Mouse (Mus musculus) testis, adult 2 months (tissue): ENCODE measurements at regions not wholly inside any gene's neighbourhood (a gene's known extent, or its start where the extent isn't known, plus 50 kb on each side); places are given as distances from the start of the nearest gene placed in this dataset.

ENCODE experiments used
- H3K27ac ChIP-seq: fragments of 200-500 bp; 2 replicates; pipeline ENCODE4 v1.5.1; 2012; ENCODE audit warnings: low read depth, low read length; ENCODE audit not compliant: control insufficient read depth, insufficient read depth
- H3K27me3 ChIP-seq: fragments of 200-500 bp; 2 replicates; pipeline ENCODE4 v1.6.1; 2012; ENCODE audit warnings: mild to moderate bottlenecking, low read length, moderate library complexity; ENCODE audit not compliant: control insufficient read depth, insufficient read depth
- H3K36me3 ChIP-seq: fragments of 200-500 bp; 2 replicates; pipeline ENCODE4 v1.6.1; 2012; ENCODE audit warnings: mild to moderate bottlenecking, low read length; ENCODE audit not compliant: control insufficient read depth, insufficient read depth
- H3K4me1 ChIP-seq: fragments of 200-500 bp; 2 replicates; pipeline ENCODE4 v1.6.1; 2012; ENCODE audit warnings: low read length; ENCODE audit not compliant: control insufficient read depth, insufficient read depth
- H3K4me3 ChIP-seq: fragments of 200-500 bp; 2 replicates; pipeline ENCODE4 v1.5.1; 2012; ENCODE audit warnings: low read depth, mild to moderate bottlenecking, low read length, moderate library complexity, mixed read lengths; ENCODE audit not compliant: control insufficient read depth
- CTCF ChIP-seq: fragments of 200-500 bp; IDR thresholded peaks from 2 replicates; pipeline ENCODE4 v1.5.1; 2012; ENCODE audit warnings: low read depth, mild to moderate bottlenecking, inconsistent platforms, low read length, moderate library complexity; ENCODE audit not compliant: control insufficient read depth, insufficient read depth, insufficient replicate concordance
- POLR2A ChIP-seq: fragments of 200-500 bp; IDR thresholded peaks from 2 replicates; pipeline ENCODE4 v1.6.1; 2012; ENCODE audit warnings: low read depth, mild to moderate bottlenecking, inconsistent platforms, low read length, moderate library complexity; ENCODE audit not compliant: control insufficient read depth

DNA sequence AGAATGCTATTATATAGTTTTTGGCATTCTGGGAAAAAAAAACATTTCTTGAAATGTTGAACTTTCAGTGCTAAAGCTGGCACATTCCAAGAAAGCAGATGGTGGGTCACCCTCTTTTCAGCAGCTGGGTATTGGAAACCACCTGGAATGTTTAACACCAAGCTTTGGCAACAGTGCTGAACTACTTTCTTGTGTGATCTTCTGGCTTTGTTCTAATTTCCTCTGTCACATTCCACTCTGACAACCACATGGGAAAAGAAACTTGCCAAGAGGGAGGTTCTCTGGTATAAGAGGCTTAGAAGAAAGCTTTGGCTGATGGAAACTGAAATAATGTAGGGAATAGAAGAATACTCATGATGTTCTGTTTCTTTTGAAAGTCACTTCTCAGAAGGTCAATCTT is 920.4 kb upstream of the Tenm4 start:
- no peaks in the 10 kb centered on the region for H3K36me3 ChIP-seq
- no peak overlapping the region for H3K4me3 ChIP-seq
- H3K27ac ChIP-seq: no peak overlapping the region
- TF ChIP-seq POLR2A (no peak), CTCF (no peak)
- H3K4me1 ChIP-seq: no peaks in the 10 kb centered on the region
- H3K27me3 ChIP-seq: no peaks in the 10 kb centered on the region

DNA sequence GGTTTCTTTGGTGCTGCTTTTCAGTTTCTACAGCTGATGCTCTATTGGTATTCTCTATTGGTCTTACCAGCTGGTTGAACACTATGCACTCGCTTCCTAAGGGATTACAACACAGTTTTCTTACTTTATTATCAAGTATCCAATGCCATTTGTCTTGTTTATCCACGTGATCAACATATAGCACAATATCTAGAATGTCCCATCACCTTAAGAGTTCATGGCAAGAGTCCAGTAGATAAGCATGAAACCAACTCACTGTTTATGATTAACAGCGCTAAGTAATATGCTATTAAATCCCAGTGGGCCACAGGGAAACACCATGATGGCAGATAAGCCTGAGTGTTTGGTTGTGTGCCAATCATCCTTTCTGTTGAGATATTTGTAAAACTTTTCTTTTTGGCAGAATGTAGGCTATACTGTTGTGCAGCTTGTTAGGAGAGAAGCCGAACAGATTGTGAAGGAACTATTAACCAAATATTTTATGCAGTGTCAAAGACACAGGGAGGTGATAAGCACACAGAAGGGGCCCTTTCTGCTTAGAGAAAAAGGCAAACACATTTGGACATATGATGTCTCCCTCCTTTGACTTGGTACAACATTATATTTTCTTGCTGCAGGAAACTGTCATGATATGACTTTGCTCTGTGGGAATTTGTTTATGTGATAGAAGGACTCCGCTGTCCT is 917.0 kb upstream of the Tenm4 start:
- H3K4me3 ChIP-seq: no peak overlapping the region
- H3K36me3 ChIP-seq: no peaks in the 10 kb centered on the region
- TF ChIP-seq CTCF: no peak
- no peak for TF ChIP-seq POLR2A
- H3K27me3 ChIP-seq: no peaks in the 10 kb centered on the region
- no peaks in the 10 kb centered on the region for H3K4me1 ChIP-seq
- no peak overlapping the region for H3K27ac ChIP-seq

DNA sequence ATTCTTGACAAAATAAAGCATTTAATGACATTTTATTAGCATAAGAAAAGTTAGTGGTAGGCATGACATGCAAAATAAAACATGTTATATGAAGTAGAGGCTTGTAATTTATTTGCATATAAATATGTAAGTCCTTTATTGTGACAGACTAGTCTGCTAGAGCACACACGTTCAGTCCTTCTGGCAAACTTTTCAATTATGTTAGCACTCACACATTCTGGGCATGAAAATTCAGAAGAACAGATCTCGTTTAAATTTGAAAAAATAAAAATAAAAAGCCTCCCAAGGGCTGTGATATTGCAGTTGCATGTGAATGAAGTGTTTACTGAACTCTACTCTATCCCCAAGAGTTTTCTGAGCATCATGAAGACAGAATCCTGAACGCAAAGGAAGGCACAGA is 916.1 kb upstream of the Tenm4 start:
- Histone ChIP-seq H3K36me3 (no peaks in the 10 kb centered on the region), H3K27ac (no peak overlapping the region), H3K27me3 (no peaks in the 10 kb centered on the region), H3K4me3 (no peak overlapping the region), H3K4me1 (no peaks in the 10 kb centered on the region)
- TF ChIP-seq POLR2A (no peak), CTCF (no peak)

DNA sequence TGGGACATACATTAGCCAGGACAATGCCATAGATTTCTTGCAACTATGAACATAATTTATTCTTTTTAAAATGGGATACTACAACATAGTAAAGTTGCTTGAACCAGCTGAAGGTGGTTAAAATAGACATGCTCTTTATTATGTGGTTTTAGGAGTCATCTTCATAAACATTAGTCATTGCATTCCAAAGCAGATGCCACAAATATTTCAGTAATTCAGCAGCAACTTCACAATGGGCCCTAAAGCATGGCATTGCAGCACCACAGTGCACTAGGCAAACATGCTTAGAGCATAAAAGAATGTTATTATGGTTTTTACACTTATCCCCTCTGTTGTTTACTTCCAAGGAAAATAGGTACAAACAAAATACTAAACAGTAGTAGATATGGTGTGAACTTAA is 915.3 kb upstream of the Tenm4 start:
- no peaks in the 10 kb centered on the region for H3K4me1 ChIP-seq
- H3K4me3 ChIP-seq: no peak overlapping the region
- no peaks in the 10 kb centered on the region for H3K27me3 ChIP-seq
- H3K27ac ChIP-seq: no peak overlapping the region
- TF ChIP-seq POLR2A (no peak), CTCF (no peak)
- H3K36me3 ChIP-seq: no peaks in the 10 kb centered on the region

DNA sequence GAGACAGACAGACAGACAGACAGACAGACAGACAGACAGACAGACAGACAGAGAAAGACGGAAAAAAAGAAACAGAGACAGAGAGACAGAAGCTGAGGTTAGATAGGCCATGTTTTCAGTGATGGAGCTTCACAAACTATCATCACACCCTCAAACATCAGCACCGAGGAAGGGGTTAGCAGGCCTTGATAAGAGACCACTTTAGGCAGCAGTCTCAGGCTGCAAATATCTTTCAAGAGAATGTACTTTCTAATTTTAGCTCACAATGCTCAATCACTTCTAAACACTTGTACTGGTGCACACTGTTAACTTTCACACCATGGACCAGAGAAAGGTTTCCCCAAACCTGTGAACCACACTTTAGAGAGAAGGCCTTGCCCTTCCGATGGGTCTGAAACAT is 908.1 kb upstream of the Tenm4 start:
- H3K27ac ChIP-seq: no peak overlapping the region
- H3K4me1 ChIP-seq: no peaks in the 10 kb centered on the region
- TF ChIP-seq POLR2A (no peak), CTCF (no peak)
- no peaks in the 10 kb centered on the region for H3K36me3 ChIP-seq
- no peak overlapping the region for H3K4me3 ChIP-seq
- H3K27me3 ChIP-seq: no peaks in the 10 kb centered on the region

DNA sequence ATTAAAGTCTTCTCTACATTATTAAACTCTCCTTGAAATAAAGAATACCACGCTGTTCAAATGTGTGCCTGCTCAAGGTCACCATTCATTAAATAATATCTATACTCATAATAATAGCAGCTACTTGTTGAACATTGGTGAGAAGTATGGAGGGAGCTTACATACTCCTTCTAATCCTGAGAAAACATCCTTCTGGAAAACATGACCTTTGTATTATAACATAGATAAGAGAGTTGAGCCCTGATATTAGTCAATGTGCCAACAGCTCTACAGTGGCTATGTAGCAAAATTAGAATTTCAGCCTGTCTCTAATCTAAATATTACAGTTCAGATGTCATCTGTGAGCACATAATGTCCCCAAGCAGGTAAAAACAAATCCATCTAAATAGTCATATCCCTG is 893.8 kb upstream of the Tenm4 start:
- H3K4me3 ChIP-seq: no peak overlapping the region
- no peak overlapping the region for H3K27ac ChIP-seq
- H3K36me3 ChIP-seq: no peaks in the 10 kb centered on the region
- H3K4me1 ChIP-seq: no peaks in the 10 kb centered on the region
- TF ChIP-seq CTCF (no peak), POLR2A (no peak)
- H3K27me3 ChIP-seq: no peaks in the 10 kb centered on the region

DNA sequence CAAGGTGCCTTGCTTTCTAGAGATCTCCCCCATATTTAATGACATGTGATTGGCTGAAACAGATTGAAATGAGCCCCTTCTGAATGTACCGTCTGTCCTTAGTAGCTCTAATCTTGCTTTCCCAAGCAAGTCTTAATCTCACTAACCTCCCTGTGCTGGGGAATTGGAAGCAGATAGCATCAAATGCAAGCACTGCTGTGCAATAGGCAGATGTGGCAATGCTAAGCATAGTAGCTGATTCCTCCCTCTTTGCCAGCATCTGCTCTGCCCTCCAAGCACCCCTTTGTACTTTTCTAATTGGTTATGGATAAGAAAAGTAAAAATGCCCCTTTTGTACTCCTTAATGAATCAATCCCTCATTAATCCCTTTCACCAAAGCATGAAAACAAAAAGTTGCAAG is 857.4 kb upstream of the Tenm4 start:
- no peak overlapping the region for H3K4me3 ChIP-seq
- H3K4me1 ChIP-seq: no peaks in the 10 kb centered on the region
- no peaks in the 10 kb centered on the region for H3K36me3 ChIP-seq
- no peaks in the 10 kb centered on the region for H3K27me3 ChIP-seq
- H3K27ac ChIP-seq: no peak overlapping the region
- no peak for TF ChIP-seq POLR2A
- TF ChIP-seq CTCF: no peak

DNA sequence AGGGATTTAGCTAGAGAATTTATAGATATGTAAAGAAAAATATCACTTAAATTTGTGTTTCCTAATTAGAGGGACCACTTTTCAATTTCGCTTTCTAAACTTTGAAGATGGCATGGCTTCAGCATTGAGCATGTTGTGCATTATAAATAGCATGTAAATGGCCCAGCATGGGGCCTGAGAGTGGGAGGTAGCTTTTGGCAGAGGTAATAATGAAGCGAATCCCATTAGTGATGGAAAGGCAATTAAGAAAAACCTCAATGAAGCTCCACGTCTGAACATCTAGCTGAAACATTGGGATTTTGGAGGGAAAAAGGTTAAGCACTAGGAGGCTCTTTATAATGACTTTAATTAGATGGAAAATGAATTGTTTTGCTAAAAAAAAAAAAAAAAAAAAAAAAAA is 848.0 kb upstream of the Tenm4 start:
- no peak overlapping the region for H3K4me3 ChIP-seq
- H3K27ac ChIP-seq: no peak overlapping the region
- no peaks in the 10 kb centered on the region for H3K4me1 ChIP-seq
- no peaks in the 10 kb centered on the region for H3K36me3 ChIP-seq
- H3K27me3 ChIP-seq: no peaks in the 10 kb centered on the region
- no peak for TF ChIP-seq CTCF
- TF ChIP-seq POLR2A: no peak
